Mouse (Mus musculus) C2C12 (cell line): Measurements from ENCODE around the gene Defb20.

ENCODE experiments used
- CEBPB ChIP-seq: IDR thresholded peaks from one replicate; pipeline ENCODE4 v1.6.1; 2011; ENCODE audit warnings: low read depth, mild to moderate bottlenecking, control low read depth, moderate library complexity
- CTCF ChIP-seq: IDR thresholded peaks from one replicate; pipeline ENCODE4 v1.5.1; 2011; ENCODE audit not compliant: control insufficient read depth, insufficient read depth, insufficient read length
- FOSL1 ChIP-seq: IDR thresholded peaks from one replicate; pipeline ENCODE4 v1.8.0; 2011; ENCODE audit warnings: mild to moderate bottlenecking, low read length; ENCODE audit not compliant: poor library complexity, insufficient read depth, severe bottlenecking
- MAX ChIP-seq: IDR thresholded peaks from one replicate; pipeline ENCODE4 v1.6.1; 2011; ENCODE audit warnings: mild to moderate bottlenecking, control low read depth
- MYOD1 ChIP-seq: IDR thresholded peaks from one replicate; pipeline ENCODE4 v1.6.1; 2011; ENCODE audit warnings: low read depth; ENCODE audit not compliant: control insufficient read depth, insufficient read length
- MYOG ChIP-seq: IDR thresholded peaks from one replicate; pipeline ENCODE4 v1.6.1; 2011; ENCODE audit not compliant: control insufficient read depth, insufficient read length; ENCODE audit errors: extremely low read depth
- USF1 ChIP-seq: IDR thresholded peaks from one replicate; pipeline ENCODE4 v1.6.1; 2011; ENCODE audit warnings: low read depth, mild to moderate bottlenecking, control low read depth, moderate library complexity

GRCm38 (mm10) chr2:152443281-152443680 is 33.6 kb upstream of the Defb20 start:
- no peak for TF ChIP-seq CTCF
- TF ChIP-seq MAX: no peak
- no peak for TF ChIP-seq USF1
- no peak for TF ChIP-seq CEBPB
- TF ChIP-seq FOSL1: no peak
- no peak for TF ChIP-seq MYOG
- no peak for TF ChIP-seq MYOD1
